Mouse (Mus musculus) heart, postnatal 0 days (tissue): ENCODE measurements around the gene Bcl2l1.

Source experiments
- CTCF ChIP-seq: IDR thresholded peaks from 2 replicates; pipeline ENCODE4 v1.5.1; 2016; ENCODE audit warnings: antibody characterized with exemption, control low read depth, low read depth
- EP300 ChIP-seq: IDR thresholded peaks from 2 replicates; pipeline ENCODE4 v1.6.1; 2016; ENCODE audit warnings: antibody characterized with exemption, low read depth

DNA sequence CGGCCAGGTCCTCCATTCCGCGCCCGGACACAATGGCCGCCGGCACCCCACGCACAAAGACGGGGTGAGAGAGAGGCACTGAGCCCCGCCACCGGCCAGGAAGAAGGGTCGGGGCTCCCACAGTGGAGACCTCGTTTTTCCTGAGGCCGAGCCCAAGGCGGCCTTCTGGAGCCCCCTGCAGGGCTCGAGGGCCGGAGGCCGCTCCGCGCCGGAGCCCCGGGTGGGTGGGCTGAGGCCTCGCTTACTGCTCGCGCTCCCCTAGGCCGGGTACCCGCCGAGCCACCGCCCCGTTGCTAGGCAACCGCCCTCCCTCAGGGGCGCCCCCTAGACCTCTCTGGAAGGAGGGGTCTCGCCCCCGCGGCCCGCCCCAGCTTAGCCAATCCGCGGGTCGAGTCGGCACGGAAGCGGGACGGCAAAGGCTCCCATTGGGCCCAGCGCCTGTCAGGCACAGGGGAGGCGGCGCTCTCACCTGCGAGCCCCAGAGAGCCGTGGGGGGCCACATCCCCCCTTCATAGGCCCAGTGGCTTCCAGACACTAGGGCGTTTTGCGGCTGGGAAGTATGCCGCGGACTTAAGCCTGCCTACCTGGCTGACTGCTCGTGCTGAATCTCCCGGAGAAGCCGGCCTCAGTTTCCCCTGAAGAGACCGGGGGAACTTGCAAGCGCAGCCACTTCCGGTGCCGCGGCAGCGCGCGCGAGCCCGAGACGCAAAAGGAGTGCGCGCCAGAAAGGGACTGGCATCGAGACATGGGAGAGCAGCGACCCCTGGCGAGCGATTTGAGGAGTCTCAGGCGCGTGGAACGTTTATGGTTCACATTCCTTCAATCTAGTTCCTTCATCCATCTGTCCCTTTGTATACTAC is at the start of gene Bcl2l1:
- TF ChIP-seq EP300 = peak; percentile 86
- TF ChIP-seq CTCF = peak; percentile 97
